Mouse (Mus musculus) splenic B cell, adult 2 months (primary cell): ENCODE data around the gene Nap1l3.
A peak's percentile ranks its signal among the peaks of the same experiment; 100 is the strongest.

Experiments
- DNase-seq: peaks from one replicate; pipeline ENCODE4 v3.0.0-alpha.2; 2011; ENCODE audit warnings: low read depth, low spot score
- H3K27me3 ChIP-seq: 2 replicates; pipeline ENCODE4 v1.6.1; 2012; ENCODE audit warnings: mild to moderate bottlenecking, low read length, moderate library complexity, mixed read lengths; ENCODE audit not compliant: control insufficient read depth, poor library complexity, insufficient read depth, severe bottlenecking
- H3K36me3 ChIP-seq: 2 replicates; pipeline ENCODE4 v1.6.1; 2012; ENCODE audit warnings: mild to moderate bottlenecking, low read length, moderate library complexity, mixed read lengths; ENCODE audit not compliant: control insufficient read depth, poor library complexity, insufficient read depth, severe bottlenecking

The Nap1l3 gene

DNA sequence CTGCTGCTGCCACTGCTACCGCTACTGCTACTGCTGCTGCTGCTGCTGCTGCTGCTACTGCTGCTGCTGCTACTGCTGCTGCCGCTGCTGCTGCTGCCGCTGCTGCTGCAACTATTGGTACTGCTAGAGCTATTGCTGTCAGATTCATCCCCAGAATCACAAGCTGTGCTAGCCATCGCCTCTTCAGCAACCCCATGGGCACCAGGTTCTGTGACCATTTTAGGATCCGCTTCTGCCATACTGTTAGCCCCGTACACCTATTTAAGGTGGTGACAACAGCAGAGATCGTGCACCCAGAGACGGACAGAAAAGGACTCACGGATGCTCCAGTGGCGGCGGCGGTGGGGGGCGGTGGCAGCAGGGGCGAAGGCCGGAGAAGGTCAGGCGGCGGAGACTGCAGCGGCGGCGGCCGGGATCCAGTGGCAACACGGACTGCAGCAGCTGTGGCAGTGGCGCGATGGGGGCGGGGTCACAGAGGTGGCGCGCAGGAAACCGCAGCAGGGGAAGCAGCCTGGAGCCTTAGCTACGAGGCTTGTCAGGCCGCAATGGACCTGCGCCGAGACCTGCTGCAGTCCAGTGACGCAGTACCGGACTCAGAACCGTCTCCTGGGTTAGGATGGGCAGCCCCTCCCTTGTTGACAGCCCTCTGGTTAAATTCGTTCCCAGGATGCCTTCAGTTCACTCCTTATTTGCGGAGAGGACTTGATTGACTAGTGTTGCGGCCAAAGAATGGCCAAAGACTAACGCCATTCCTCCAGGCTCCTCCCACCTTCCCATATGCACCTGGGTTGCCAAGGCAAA is at the start of gene Nap1l3:
TSS of gene Nap1l3 (minus strand) at position 621 of the 801 bp plus-strand sequence.
- Histone ChIP-seq H3K36me3 (no peaks in the 10 kb centered on the region), H3K27me3 (no peaks in the 10 kb centered on the region)
- peak; percentile 29 for DNase-seq

DNA sequence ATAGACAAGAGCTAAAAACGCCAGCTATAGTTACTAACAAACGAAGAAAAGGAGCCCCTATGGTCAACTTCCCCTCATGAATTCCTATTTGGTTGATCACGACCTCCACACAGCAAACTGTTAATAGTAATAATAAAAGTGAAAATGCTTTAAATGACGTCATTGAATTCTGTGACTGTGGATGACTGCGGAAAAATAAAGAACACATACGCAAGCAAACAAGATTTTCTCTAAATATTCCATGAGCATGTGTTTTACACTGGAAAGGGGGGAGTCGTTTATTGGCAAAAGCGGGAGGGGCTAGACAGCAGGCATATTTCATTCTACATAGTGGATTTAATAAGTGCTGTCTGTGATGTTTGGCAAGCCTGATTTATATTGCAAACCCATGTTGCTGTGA is 451 bp upstream of the Nap1l3 start:
- Histone ChIP-seq H3K36me3 (no peaks in the 10 kb centered on the region), H3K27me3 (no peaks in the 10 kb centered on the region)
- no peak for DNase-seq
